Mouse (Mus musculus): ENCODE results near the gene Orai1. TPM values are rescaled to one million over a fixed set of nuclear protein-coding genes. Genes with fewer than 3 reads are reported as not detected.
A peak's percentile ranks its signal among the peaks of the same experiment; 100 is the strongest.

Gene Orai1
- polyA plus RNA-seq, 1 experiment from 2014 or later: 16.8 TPM

DNA sequence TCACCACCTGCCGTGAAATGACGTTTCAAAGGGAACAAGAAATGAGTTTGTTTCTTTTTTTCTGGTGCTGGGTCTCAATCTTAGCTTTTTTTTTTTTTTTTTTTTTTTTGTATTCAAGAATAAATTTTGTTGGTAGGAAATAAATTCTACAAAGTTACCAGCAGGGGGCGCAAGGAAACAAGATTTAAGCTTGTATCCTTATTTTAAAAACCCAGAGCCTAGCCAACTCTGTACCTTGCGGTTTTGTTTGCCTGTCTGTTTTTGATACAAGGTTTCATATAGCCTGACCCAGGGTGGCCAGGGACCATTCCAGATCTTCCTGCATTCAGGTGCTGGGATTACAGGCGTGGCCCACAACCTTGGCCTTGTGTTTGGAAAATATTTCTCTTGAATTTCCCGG lies 49.3 kb downstream of the Orai1 start:
- no peaks in the 10 kb centered on the region for H3K36me3 ChIP-seq (ENCODE audit: insufficient read depth)
- no peaks in the 10 kb centered on the region for H3K27me3 ChIP-seq (ENCODE audit: insufficient read depth, low read length)
- DNase-seq (peak; percentile 96), ATAC-seq (ENCODE audit: insufficient read depth) (no peak)
- no peak overlapping the region for H3K27ac ChIP-seq (ENCODE audit: low read depth)
- H3K4me2 ChIP-seq: no peak overlapping the region
- WGBS: 24% methylated on average over 6 of the region's 6 CpGs
- H3K9ac ChIP-seq: no peak overlapping the region
- no peak overlapping the region for H3K4me3 ChIP-seq (ENCODE audit: low read depth, low read length)
- H3K9me3 ChIP-seq (ENCODE audit: low read depth, low read length): no peaks in the 10 kb centered on the region
- TF ChIP-seq CTCF (IDR thresholded peaks at IDR 0.05; ENCODE audit: low read depth): peak; percentile 62
- H3K4me1 ChIP-seq (ENCODE audit: insufficient read depth): no peaks in the 10 kb centered on the region

GRCm38 (mm10) chr5:123067395-123067995 lies 52.6 kb downstream of the Orai1 start:
- H3K36me3 ChIP-seq (ENCODE audit: insufficient read depth): no peaks in the 10 kb centered on the region
- no peak overlapping the region for H3K4me2 ChIP-seq
- peak; percentile 52 for TF ChIP-seq CTCF (IDR thresholded peaks at IDR 0.05; ENCODE audit: low read depth)

GRCm38 (mm10) chr5:123068115-123068514 lies 53.2 kb downstream of the Orai1 start, which contains the start of gene Tmem120b:
Gene Tmem120b, plus strand, starts transcription at chr5:123068415.
- no peak within 1 kb of the TSS for H3K4me3 ChIP-seq (ENCODE audit: low read depth, low read length)
- ATAC-seq (ENCODE audit: insufficient read depth) (no peak), DNase-seq (no peak)
- no peak within 1 kb of the TSS for H3K4me2 ChIP-seq
- no peaks in the 10 kb centered on the region for H3K36me3 ChIP-seq (ENCODE audit: insufficient read depth)
- no peak within 1 kb of the TSS for H3K27ac ChIP-seq (ENCODE audit: low read depth)
- H3K4me1 ChIP-seq (ENCODE audit: insufficient read depth): no peaks in the 10 kb centered on the region
- 85% methylated on average over 12 of the region's 12 CpGs for WGBS
- H3K27me3 ChIP-seq (ENCODE audit: insufficient read depth, low read length): no peaks in the 10 kb centered on the region
- H3K9ac ChIP-seq: no peak within 1 kb of the TSS
- H3K9me3 ChIP-seq (ENCODE audit: low read depth, low read length): no peaks in the 10 kb centered on the region
- no peak for TF ChIP-seq CTCF (IDR thresholded peaks at IDR 0.05; ENCODE audit: low read depth)

More at GRCm38 (mm10) chr5:123067395-123067995, 52.6 kb downstream of the Orai1 start:
- H3K4me3 ChIP-seq (ENCODE audit: low read depth, low read length): no peak overlapping the region
- no peaks in the 10 kb centered on the region for H3K9me3 ChIP-seq (ENCODE audit: low read depth, low read length)
- no peak overlapping the region for H3K27ac ChIP-seq (ENCODE audit: low read depth)
- H3K9ac ChIP-seq: no peak overlapping the region
- H3K27me3 ChIP-seq (ENCODE audit: insufficient read depth, low read length): no peaks in the 10 kb centered on the region
- ATAC-seq (ENCODE audit: insufficient read depth) (peak; percentile 73; the same call in 1 of the 2 replicates), DNase-seq (peak; percentile 86)
- H3K4me1 ChIP-seq (ENCODE audit: insufficient read depth): no peaks in the 10 kb centered on the region
- 5% methylated on average over 6 of the region's 6 CpGs for WGBS

GRCm38 (mm10) chr5:123068714-123069113 lies 53.8 kb downstream of the Orai1 start:
- WGBS: 77% methylated on average over 2 of the region's 2 CpGs
- H3K4me1 ChIP-seq (ENCODE audit: insufficient read depth): no peaks in the 10 kb centered on the region
- ATAC-seq (ENCODE audit: insufficient read depth) (no peak), DNase-seq (no peak)
- H3K9me3 ChIP-seq (ENCODE audit: low read depth, low read length): no peaks in the 10 kb centered on the region
- no peaks in the 10 kb centered on the region for H3K27me3 ChIP-seq (ENCODE audit: insufficient read depth, low read length)
- H3K4me3 ChIP-seq (ENCODE audit: low read depth, low read length): no peak overlapping the region
- H3K9ac ChIP-seq: no peak overlapping the region
- no peak overlapping the region for H3K4me2 ChIP-seq
- H3K27ac ChIP-seq (ENCODE audit: low read depth): no peak overlapping the region
- H3K36me3 ChIP-seq (ENCODE audit: insufficient read depth): no peaks in the 10 kb centered on the region
- TF ChIP-seq CTCF (IDR thresholded peaks at IDR 0.05; ENCODE audit: low read depth): no peak

- TF ChIP-seq CTCF (IDR thresholded peaks at IDR 0.05; ENCODE audit: low read depth): no peak
- peak; percentile 96 for DNase-seq
- H3K9me3 ChIP-seq (ENCODE audit: low read depth, low read length): no peaks in the 10 kb centered on the region
- peak overlapping the region; percentile 74 for H3K9ac ChIP-seq
- peak; percentile 92 for ATAC-seq (ENCODE audit: insufficient read depth)
- no peaks in the 10 kb centered on the region for H3K27me3 ChIP-seq (ENCODE audit: insufficient read depth, low read length)
- no peaks in the 10 kb centered on the region for H3K36me3 ChIP-seq (ENCODE audit: insufficient read depth)
- H3K4me2 ChIP-seq: peak overlapping the region; percentile 95
- 0 out of 2 replicates have a peak, but pooled peaks cover 8% of the 10 kb centered on the region for H3K4me1 ChIP-seq (ENCODE audit: insufficient read depth)
- peak overlapping the region; percentile 70 for H3K27ac ChIP-seq (ENCODE audit: low read depth)
- 6% methylated on average over 45 of the region's 45 CpGs for WGBS
- H3K4me3 ChIP-seq (ENCODE audit: low read depth, low read length): peak overlapping the region; percentile 86
Observed at GRCm38 (mm10) chr5:123075576-123076418, 60.9 kb downstream of the Orai1 start.

DNA sequence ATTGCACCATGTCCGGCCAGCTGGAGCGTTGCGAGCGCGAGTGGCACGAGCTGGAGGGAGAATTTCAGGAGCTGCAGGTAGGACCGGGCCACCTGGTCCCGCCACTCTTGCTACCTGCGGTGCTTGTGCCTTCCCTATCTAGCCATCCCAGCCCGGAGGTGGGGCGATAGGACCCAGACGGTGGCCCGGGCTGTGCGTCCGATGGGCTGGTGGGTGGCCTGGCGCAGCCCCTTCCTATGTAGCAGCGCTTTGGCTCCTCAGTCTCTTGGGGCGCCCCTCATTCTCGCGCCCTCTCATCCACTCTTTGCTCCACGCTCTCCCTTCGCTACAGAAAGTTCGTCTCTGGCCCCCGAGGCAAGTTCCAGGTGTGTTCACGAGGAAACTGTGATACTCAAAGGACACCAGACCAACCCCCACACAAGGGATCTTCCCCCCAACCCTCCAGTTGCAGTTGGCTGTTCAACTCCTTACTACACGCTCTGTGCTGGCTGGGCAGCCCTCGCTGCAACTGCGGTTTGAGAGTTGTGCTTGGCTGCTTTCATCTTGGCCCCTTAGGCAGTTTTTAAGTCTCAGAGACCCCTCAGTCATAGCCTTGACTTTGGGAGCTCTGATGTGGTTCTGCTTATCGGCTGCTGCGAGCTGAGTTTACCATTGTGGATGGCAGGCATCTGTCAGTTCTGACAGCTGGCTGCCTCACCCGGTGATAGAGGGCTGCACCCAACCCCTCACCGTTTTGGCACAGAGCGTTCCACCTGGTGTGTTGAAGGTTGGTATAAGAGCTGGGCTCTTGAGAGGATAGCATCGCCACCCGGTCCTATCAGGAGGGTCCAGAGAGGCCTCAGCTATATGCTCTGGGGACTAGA lies 61.8 kb downstream of the Orai1 start:
- H3K4me2 ChIP-seq: peak overlapping the region; percentile 95
- H3K4me3 ChIP-seq (ENCODE audit: low read depth, low read length): peak overlapping the region; percentile 86
- ATAC-seq (ENCODE audit: insufficient read depth): peak; percentile 84
- DNase-seq: peak; percentile 63
- 0 out of 2 replicates have a peak, but pooled peaks cover 8% of the 10 kb centered on the region for H3K4me1 ChIP-seq (ENCODE audit: insufficient read depth)
- no peaks in the 10 kb centered on the region for H3K36me3 ChIP-seq (ENCODE audit: insufficient read depth)
- TF ChIP-seq CTCF (IDR thresholded peaks at IDR 0.05; ENCODE audit: low read depth): no peak
- H3K27me3 ChIP-seq (ENCODE audit: insufficient read depth, low read length): no peaks in the 10 kb centered on the region
- no peaks in the 10 kb centered on the region for H3K9me3 ChIP-seq (ENCODE audit: low read depth, low read length)
- H3K27ac ChIP-seq (ENCODE audit: low read depth): peak overlapping the region; percentile 70
- H3K9ac ChIP-seq: peak overlapping the region; percentile 74
- WGBS: 2% methylated on average over 35 of the region's 35 CpGs

Measured in lung, embryonic 14.5 days (tissue).